Mouse (Mus musculus): ENCODE measurements around the gene Pigq.

- TF ChIP-seq CTCF (IDR thresholded peaks at IDR 0.05; ENCODE audit: control insufficient read depth, insufficient read depth, insufficient replicate concordance, low read depth, low read length), result no peak
- TF ChIP-seq POLR2A (IDR thresholded peaks at IDR 0.05; ENCODE audit: control insufficient read depth, low read depth, low read length), result no peak
These were observed 27.6 kb downstream of the Pigq start for GRCm38 (mm10) chr17:25916931-25917647.
